Mouse (Mus musculus) kidney, postnatal 36 days (tissue): Measurements from ENCODE around the gene Arrdc3.

Source experiments
- DNase-seq, 2 experiments: peaks; one replicate each; pipeline ENCODE4 v3.0.0; 2021 to 2022; ENCODE audit warnings: mixed read lengths in 2 of 2

Arrdc3 gene

DNA sequence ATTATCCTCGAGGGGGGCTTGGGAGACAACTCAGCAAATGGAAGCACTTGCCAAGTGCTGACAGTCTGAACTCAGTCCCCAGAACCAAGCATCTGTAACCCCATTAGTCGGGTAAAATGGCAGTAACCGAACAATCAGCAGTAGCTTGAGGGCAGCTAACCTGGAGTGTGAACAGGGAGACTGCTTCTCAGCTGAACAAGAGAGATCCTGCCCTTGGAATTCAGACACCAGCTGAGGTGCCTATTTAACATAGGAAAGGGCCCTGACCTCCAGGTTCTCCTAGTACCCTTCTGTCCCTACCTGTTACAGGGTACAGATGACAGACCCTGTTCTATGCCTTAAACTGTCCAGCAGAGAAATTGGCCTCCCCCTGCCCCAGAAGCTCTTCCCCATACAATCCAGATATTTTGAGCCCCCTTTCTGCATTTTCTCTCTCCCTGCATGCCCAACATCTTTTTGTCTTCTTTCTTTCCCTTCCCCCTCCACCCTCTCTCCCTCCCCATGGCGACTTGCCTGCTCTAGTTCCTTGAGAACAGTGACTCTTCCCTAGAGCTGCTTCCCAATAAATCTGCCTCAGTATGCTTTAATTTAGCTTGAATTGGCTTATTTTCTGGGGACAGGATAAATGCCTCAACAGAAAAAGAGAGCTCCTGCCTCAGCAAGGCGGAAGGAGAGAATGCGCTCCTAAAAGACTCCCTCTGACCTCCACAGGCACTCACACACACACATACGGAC, 38.6 kb downstream of the Arrdc3 start:
- DNase-seq = no peak

GRCm38 (mm10) chr13:80928187-80928586, 45.0 kb downstream of the Arrdc3 start:
- no peak for DNase-seq

DNA sequence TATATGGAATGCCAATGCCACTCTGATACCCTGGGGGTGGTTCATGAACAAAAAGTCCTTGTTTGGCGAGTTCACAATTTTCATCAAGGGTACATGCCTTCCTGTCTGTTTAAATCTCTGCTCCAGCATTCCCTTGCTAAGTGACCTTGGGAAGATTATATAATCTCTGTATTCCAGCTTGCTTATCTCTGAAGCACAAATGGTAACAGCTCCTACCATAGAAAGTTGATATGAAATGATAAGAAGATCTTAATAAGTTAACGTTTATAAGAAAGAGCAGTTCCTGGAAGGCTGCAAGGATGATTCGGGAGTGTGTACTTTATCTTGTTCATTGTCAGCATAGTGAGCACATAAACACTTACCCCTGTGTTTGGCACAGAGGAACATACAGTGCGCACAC, 46.8 kb downstream of the Arrdc3 start:
- DNase-seq = no peak

DNA sequence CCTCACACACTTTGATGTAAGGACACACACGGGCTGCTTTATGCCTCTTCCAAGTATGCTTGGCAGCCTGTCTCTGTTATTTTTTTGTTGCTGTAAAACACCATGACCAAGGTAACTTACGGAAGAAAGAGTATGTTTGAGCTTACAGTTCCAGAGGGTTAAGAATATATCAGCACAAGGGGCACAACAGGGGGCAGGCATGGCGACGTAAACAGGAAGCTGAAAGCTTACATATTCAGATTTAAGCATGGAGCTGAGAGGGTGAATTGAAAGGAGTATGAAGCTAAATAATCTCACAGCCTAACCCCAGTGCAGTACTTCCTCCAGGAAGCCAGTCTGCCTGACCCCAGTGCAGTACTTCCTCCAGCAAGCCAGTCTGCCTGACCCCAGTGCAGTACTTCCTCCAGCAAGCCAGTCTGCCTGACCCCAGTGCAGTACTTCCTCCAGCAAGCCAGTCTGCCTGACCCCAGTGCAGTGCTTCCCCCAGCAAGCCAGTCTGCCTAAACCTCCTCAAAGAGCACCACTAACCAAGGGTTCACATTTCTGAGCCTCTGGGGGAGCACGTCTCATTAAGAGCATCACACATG, 49.7 kb downstream of the Arrdc3 start:
- no peak for DNase-seq

DNA sequence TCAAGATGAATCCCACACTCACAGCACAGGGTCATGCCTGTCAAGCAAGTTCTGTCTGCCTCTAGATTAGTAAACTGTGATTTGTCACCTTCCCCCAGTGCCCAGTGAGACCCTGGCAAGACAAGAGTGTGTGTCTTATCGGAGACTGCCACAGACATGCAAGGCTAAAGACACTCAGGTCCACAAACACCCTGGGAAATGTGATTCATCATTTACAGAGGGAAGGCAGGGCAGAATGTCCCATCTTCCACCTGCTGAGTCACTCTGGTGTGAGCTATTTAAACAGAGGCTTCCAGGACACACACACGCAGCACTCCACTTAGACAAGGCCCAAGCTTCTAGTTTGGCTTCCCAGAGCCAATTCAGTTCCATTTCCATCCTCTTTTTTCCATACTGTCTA, 53.2 kb downstream of the Arrdc3 start:
- no peak for DNase-seq

DNA sequence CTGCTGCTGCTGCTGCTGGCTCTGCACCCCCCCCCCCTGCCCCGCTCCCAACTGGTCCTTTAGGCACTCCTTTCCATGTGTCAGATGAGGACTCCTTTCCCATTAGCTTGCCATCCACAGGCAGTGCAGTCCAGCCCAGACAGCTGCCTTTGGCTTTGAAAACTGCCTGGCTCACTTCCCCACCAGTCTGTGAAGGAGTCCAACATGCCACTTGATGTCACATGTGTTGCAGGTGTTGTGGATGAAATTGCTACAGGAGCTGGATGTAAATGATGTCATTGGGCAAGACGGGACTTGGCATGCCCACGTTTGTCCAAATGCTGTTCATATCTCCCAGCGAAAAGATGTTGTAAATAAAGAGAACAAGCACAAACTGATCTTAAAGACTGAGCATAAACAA, 56.0 kb downstream of the Arrdc3 start:
- DNase-seq = no peak

DNA sequence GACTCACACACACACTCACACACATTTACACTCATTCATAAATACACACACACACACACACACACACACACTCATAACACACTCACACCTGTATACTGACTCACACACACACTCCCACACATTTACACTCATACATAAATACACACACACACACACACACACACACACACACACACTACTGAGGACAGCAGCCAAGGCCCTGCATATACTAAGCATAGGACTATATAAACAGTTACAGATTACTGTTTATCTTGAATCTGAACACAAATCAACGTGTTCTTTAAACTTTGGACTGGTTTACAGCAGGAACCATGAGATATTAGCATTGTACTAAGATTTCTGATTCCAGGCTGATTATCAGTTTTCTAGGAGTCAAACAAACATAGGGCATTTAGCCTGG, 56.7 kb downstream of the Arrdc3 start:
- DNase-seq = no peak

GRCm38 (mm10) chr13:80940421-80940820, 57.2 kb downstream of the Arrdc3 start:
- DNase-seq = peak in 1 of 2 experiments; percentile 35

DNA sequence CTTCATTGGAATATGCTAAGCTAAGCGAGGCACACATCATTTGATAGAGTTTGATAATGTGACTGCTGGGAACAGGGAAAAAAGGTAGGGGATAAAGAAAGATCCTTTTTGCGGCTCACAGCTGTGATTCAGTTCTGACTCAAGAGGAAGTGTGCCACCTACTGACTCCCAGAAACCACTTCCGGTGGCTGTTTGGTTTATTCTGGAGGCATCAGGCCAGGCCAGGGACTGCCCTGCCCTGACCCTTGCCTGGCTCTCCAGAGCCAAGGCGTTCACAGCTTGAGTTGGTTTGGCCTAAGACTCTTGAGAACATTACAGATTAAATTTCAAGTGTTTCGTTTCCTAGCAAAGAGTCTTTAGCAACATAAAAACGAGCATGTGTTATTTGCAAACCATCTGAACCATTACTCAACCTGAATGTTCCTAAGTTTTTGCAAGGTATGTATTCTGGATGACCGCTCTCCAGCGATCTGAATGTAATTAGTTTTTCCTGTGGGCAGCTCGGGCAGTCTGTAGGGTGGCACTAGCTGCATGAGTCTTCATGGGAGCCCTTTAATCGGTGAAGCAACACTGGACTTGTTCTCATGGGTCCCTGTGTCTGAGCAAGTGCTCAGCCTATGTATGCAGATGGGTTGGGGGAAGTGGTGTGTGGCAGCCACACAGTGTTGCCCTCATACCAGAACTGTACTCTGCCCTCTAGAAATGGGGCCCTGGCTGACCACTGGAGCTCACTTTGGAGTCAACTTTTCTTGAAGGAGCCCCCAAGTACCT, 57.9 kb downstream of the Arrdc3 start:
- DNase-seq = peak; percentile 59 to 60

DNA sequence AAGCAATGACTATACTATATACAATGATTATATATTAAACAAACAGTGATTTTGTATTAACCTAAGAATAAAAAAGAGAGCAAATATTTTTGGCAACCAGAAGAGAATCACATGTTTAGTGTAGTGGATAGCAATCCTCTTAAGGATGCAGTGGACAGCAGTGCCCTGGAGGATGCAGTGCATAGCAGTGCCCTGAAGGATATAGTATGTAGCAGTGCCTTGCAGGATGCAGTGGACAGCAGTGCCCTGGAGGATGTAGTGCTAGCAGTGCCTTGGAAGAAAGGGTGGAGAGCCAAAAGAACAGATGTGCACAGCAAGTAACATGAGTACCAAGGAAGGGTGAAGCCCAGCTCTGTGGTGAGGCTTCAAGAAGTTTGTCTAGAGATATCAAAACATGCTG, 61.3 kb downstream of the Arrdc3 start:
- DNase-seq = no peak
